Mouse (Mus musculus) CH12.LX (cell line): ENCODE data around the gene Calcb. TPM values are rescaled to one million over a fixed set of nuclear protein-coding genes. Genes with fewer than 3 reads are reported as not detected.
A peak's percentile ranks its signal among the peaks of the same experiment; 100 is the strongest.
"Not testable (repeated sequence)": the region's sequence is repeated elsewhere in the genome, so short reads cannot be mapped to it uniquely, and the experiment has no call there.

Source experiments
- DNase-seq: peaks from one replicate; pipeline ENCODE4 v3.0.0-alpha.2; 2013; ENCODE audit errors: extremely low read depth
- H3K27ac ChIP-seq: 2 replicates; pipeline ENCODE4 v1.5.1; 2012; ENCODE audit warnings: low read depth, mild to moderate bottlenecking, control low read depth, moderate library complexity; ENCODE audit not compliant: insufficient read depth
- H3K27me3 ChIP-seq: replicated peaks from 2 replicates; pipeline ENCODE3; 2012; ENCODE audit warnings: inconsistent platforms
- H3K36me3 ChIP-seq, 2 experiments: replicated peaks in 1 of 2; 2 replicates each; pipeline versions ENCODE3 to v1.6.1; 2012; ENCODE audit warnings: inconsistent platforms in 1 of 2, low read length in 1 of 2, mild to moderate bottlenecking in 1 of 2, mixed read lengths in 1 of 2, moderate library complexity in 1 of 2; ENCODE audit not compliant: control insufficient read depth in 1 of 2, insufficient read depth in 1 of 2
- H3K4me1 ChIP-seq, 2 experiments: 2 replicates each; pipeline ENCODE4 v1.6.1; 2012; ENCODE audit warnings: inconsistent platforms in 1 of 2, moderate library complexity in 1 of 2; ENCODE audit not compliant: insufficient read depth in 2 of 2, control insufficient read depth in 1 of 2
- H3K4me2 ChIP-seq: 2 replicates; pipeline ENCODE4 v1.6.1; 2012; ENCODE audit warnings: low read depth, mild to moderate bottlenecking, control low read depth; ENCODE audit not compliant: poor library complexity, insufficient read depth, severe bottlenecking
- H3K4me3 ChIP-seq, 3 experiments: fragments of 150-350 bp in 1 of 3; sonication (generic) in 1 of 3; replicated peaks in 1 of 3; 2 replicates each; pipeline versions ENCODE3 to v1.5.1; 2011 to 2012; ENCODE audit warnings: low read depth in 2 of 3, low read length in 2 of 3, mild to moderate bottlenecking in 2 of 3, moderate library complexity in 2 of 3, control low read depth in 1 of 3, improper control_type of control experiment in 1 of 3, inconsistent platforms in 1 of 3, mixed read lengths in 1 of 3; ENCODE audit not compliant: poor library complexity in 1 of 3
- H3K79me2 ChIP-seq: replicated peaks from 2 replicates; pipeline ENCODE4 v1.6.1; 2012; ENCODE audit warnings: mild to moderate bottlenecking, moderate library complexity; ENCODE audit not compliant: control insufficient read depth, poor library complexity, insufficient read depth, severe bottlenecking; ENCODE audit errors: extremely low read depth
- H3K9ac ChIP-seq: 2 replicates; pipeline ENCODE4 v1.6.1; 2012; ENCODE audit warnings: low read depth, mild to moderate bottlenecking, control low read depth, moderate library complexity; ENCODE audit not compliant: insufficient read depth
- H3K9me3 ChIP-seq: replicated peaks from 2 replicates; pipeline ENCODE3; 2012; ENCODE audit warnings: low read length, inconsistent platforms, mixed read lengths
- BHLHE40 ChIP-seq: IDR thresholded peaks from 2 replicates; pipeline ENCODE4 v1.6.1; 2011; ENCODE audit warnings: mild to moderate bottlenecking, low read depth, low read length, improper control_type of control experiment
- CHD2 ChIP-seq: IDR thresholded peaks from 2 replicates; pipeline ENCODE4 v1.6.1; 2011; ENCODE audit warnings: low read length, improper control_type of control experiment
- CTCF ChIP-seq, 2 experiments: IDR thresholded peaks in 1 of 2; conservative IDR thresholded peaks in 1 of 2; 2 replicates each; pipeline ENCODE4 v1.5.1; 2011 to 2012; ENCODE audit warnings: low read depth in 2 of 2, low read length in 2 of 2, improper control_type of control experiment in 1 of 2, inconsistent platforms in 1 of 2, mild to moderate bottlenecking in 1 of 2, moderate library complexity in 1 of 2
- GABPA ChIP-seq: IDR thresholded peaks from 2 replicates; pipeline ENCODE4 v1.6.1; 2012; ENCODE audit warnings: low read depth, low read length, improper control_type of control experiment, inconsistent platforms; ENCODE audit not compliant: insufficient replicate concordance
- JUND ChIP-seq: conservative IDR thresholded peaks from 2 replicates; pipeline ENCODE4 v1.6.1; 2011; ENCODE audit warnings: low read depth, low read length, improper control_type of control experiment
- KAT2A ChIP-seq: IDR thresholded peaks from 2 replicates; pipeline ENCODE4 v1.6.1; 2012; ENCODE audit warnings: low read length, improper control_type of control experiment, inconsistent platforms; ENCODE audit not compliant: insufficient replicate concordance
- RAD21 ChIP-seq: IDR thresholded peaks from 2 replicates; pipeline ENCODE4 v1.6.1; 2011; ENCODE audit warnings: low read depth, mild to moderate bottlenecking, low read length, improper control_type of control experiment, moderate library complexity
- SMC3 ChIP-seq: IDR thresholded peaks from 2 replicates; pipeline ENCODE4 v1.6.1; 2011; ENCODE audit warnings: low read depth, low read length, improper control_type of control experiment
- TBP ChIP-seq: conservative IDR thresholded peaks from 2 replicates; pipeline ENCODE4 v1.6.1; 2011; ENCODE audit warnings: low read depth, low read length, improper control_type of control experiment
- dilution Hi-C: fragments of 300-500 bp; cut with MboI; formaldehyde crosslinking; loops from 2 replicates; pipeline ENCODE4 v1.14.3; 2020; ENCODE audit warnings: low sequenced_read_pairs; ENCODE audit not compliant: extremely low pct_unique_long_range_greater_than_20kb, extremely low pct_ligation_motif_present
- in situ Hi-C: fragments of 300-500 bp; cut with MboI; formaldehyde crosslinking; loops from 3 replicates; pipeline ENCODE4 v1.14.3; 2019; ENCODE audit warnings: low sequenced_read_pairs, low pct_ligation_motif_present, low pct_unique_long_range_greater_than_20kb, mixed read lengths
- polyA plus RNA-seq: library from polyadenylated mRNA; unstranded; fragments of >175 nt; gene quantifications from 2 replicates; pipeline ENCODE4 v1.2.1, GENCODE M21; 2012; ENCODE audit warnings: low read depth; ENCODE audit not compliant: insufficient read length
- total RNA-seq, 2 experiments: library from RNA; depleted of rRNA; stranded (reverse); fragments of 300-350 nt in 1 of 2; fragments of >200 nt in 1 of 2; gene quantifications; 2 replicates each; pipeline ENCODE4 v1.2.3; 2012 to 2014

The Calcb gene
- total and polyA plus RNA-seq, 3 experiments, result not detected

DNA sequence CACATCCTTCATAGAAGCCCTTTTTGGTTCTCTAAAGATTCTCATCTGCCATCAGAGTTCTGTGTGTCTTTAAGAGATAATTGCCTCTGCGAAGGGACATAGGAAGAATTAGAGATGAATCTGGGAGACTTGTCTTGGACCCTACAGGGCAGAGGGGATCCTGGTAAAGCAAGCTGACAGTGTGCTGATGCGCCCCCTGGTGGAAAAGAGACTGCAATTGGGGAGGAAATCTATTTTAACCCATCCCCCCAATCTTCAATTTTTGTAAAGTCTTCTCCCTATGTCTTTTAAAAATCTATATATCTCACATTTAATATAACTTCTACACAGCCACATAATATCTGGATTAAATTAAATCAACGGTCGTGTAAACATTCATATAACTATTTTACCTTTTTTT, 11.3 kb downstream of the Calcb start:
- H3K9ac ChIP-seq, H3K27ac ChIP-seq, H3K79me2 ChIP-seq, H3K9me3 ChIP-seq, H3K4me1 ChIP-seq, dilution Hi-C loops, H3K27me3 ChIP-seq, H3K4me3 ChIP-seq, H3K4me2 ChIP-seq, H3K36me3 ChIP-seq: not testable (repeated sequence)
- in situ Hi-C loops, result loop anchor here (5.0 kb wide), 1 partner anchor 88 kb away; no protein-coding TSS in a partner anchor
- peak; percentile 16 for DNase-seq
- TF ChIP-seq CTCF (conservative IDR thresholded peaks at IDR 0.05 in 1 of 2, IDR thresholded peaks at IDR 0.05 in 1 of 2; ENCODE audit: low read depth in 2 of 2, low read length in 2 of 2), result peak; percentile 40 to 71; a peak in 3 of 4 replicates
- peak; percentile 51 for TF ChIP-seq SMC3
- peak; percentile 32 for TF ChIP-seq RAD21
- peak; percentile 37; the same call in 1 of the 2 replicates for TF ChIP-seq CHD2

DNA sequence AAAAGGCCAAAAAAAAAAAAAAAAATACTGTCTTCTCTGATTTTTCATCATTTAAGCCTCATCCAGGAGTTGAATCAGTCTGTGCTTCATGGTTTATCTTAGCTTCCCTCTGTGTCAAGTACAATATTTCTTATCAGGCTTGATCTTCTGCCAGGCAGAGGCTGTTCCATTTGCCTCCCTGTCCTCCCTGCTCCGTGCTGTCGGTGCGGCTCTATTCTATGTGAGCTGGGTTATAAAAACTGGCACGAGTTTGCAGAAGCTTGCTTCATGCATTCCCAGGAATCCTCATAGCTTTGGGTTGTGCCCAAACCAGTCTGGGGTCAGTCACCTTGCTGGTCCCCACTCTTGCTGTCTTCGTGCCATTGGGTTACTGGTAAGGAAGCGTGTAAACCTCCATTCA, 12.7 kb downstream of the Calcb start:
- no peak overlapping the region for H3K4me2 ChIP-seq
- no peak for TF ChIP-seq GABPA
- no peak for DNase-seq
- no peaks in the 10 kb centered on the region for H3K9me3 ChIP-seq
- no peak overlapping the region for H3K4me3 ChIP-seq
- dilution Hi-C loops, result no loop called here
- in situ Hi-C loops, result no loop called here
- H3K36me3 ChIP-seq, result no peaks in the 10 kb centered on the region
- no peaks in the 10 kb centered on the region for H3K4me1 ChIP-seq
- no peaks in the 10 kb centered on the region for H3K27me3 ChIP-seq
- H3K79me2 ChIP-seq, result no peaks in the 10 kb centered on the region
- H3K27ac ChIP-seq, result no peak overlapping the region
- no peak overlapping the region for H3K9ac ChIP-seq

DNA sequence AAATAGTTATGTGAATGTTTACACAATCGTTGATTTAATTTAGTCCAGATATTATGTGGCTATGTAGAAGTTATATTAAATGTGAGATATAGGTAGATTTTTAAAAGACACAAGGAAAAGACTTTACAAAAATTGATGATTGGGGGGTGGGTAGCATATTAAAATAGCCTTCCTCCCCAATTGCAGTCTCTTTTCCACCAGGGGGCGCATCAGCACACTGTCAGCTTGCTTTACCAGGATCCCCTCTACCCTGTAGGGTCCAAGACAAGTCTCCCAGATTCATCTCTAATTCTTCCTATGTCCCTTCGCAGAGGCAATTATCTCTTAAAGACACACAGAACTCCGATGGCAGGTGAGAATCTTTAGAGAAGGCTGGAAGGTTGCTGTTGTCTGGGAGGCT, 13.3 kb downstream of the Calcb start:
- not testable (repeated sequence) for H3K4me2 ChIP-seq, H3K79me2 ChIP-seq, H3K4me3 ChIP-seq
- peak; percentile 71 for TF ChIP-seq SMC3
- TF ChIP-seq CTCF (conservative IDR thresholded peaks at IDR 0.05 in 1 of 2, IDR thresholded peaks at IDR 0.05 in 1 of 2; ENCODE audit: low read depth in 2 of 2, low read length in 2 of 2), result peak; percentile 31 to 63; a peak in 3 of 4 replicates
- peak; percentile 25 for TF ChIP-seq RAD21
- TF ChIP-seq, all 38 proteins: peak for 3; not testable (repeated sequence) for 35
- dilution Hi-C loops, in situ Hi-C loops, H3K27me3 ChIP-seq, H3K27ac ChIP-seq, H3K9ac ChIP-seq, H3K4me1 ChIP-seq, H3K36me3 ChIP-seq, DNase-seq, H3K9me3 ChIP-seq: not testable (repeated sequence)

DNA sequence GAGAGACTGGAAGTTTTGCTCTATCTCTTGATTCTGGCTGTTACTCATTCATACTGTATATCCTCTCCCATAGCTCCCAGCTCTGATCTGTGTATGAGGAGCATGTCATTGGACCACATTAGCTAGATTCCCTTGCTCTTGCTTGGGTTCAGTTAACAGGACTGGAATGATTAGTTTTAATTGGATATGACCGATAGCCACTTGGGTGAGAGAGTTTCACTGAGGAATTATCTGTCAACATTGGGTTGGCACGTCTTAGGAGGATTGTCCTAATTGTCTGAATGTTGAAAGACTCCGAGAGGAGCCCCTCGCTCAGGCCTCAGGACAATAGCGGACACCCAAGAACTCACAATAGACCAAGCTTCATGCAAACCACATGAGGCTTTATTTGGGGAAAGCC, 17.8 kb downstream of the Calcb start:
- no peak overlapping the region for H3K27ac ChIP-seq
- TF ChIP-seq GABPA (no peak), CTCF (conservative IDR thresholded peaks at IDR 0.05 in 1 of 2, IDR thresholded peaks at IDR 0.05 in 1 of 2; ENCODE audit: low read depth in 2 of 2, low read length in 2 of 2) (no peak), JUND (no peak), BHLHE40 (no peak), TBP (no peak), KAT2A (no peak)
- DNase-seq, result no peak
- H3K27me3 ChIP-seq, result no peaks in the 10 kb centered on the region
- H3K9ac ChIP-seq, result no peak overlapping the region
- H3K4me3 ChIP-seq, result no peak overlapping the region
- peaks cover 0 to 28% of the 10 kb centered on the region in 2 experiments; a peak in 2 of 4 replicates for H3K4me1 ChIP-seq
- H3K79me2 ChIP-seq, result no peaks in the 10 kb centered on the region
- dilution Hi-C loops, result no loop called here
- in situ Hi-C loops, result no loop called here
- H3K9me3 ChIP-seq, result no peaks in the 10 kb centered on the region
- no peaks in the 10 kb centered on the region for H3K36me3 ChIP-seq
- H3K4me2 ChIP-seq, result no peak overlapping the region
